Mouse (Mus musculus): ENCODE results near the gene Rassf10. TPM values are rescaled to one million over a fixed set of nuclear protein-coding genes. Genes with fewer than 3 reads are reported as not detected.

The Rassf10 gene
- polyA plus RNA-seq, 1 experiment from 2014 or later = 2.8 TPM

DNA sequence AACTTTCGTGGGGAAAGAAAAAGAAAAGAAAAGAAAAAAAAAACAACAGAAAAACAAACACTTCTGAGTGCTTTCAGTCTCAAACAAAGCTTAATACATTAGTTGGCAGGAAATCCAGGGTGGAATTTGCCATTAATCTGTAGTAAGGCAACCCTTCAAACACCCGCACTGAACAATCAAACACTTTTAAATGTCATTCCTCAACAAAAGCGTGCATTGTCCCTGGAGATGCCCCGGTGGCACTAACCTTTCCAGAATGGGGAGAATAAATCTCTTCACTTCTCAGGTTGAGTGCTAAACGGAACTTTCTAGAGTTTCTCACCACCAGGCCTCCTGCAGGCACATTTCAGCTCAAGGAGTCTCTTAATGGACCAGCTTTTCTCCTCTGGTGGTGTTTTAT lies 29.6 kb downstream of the Rassf10 start:
- no peaks in the 10 kb centered on the region for H3K9me3 ChIP-seq (ENCODE audit: control insufficient read depth, low read length)
- H3K4me3 ChIP-seq (replicated peaks; ENCODE audit: low read depth, low read length) = no peak overlapping the region
- no peaks in the 10 kb centered on the region for H3K36me3 ChIP-seq (ENCODE audit: control insufficient read depth, insufficient read depth, low read length)
- no peak overlapping the region for H3K27ac ChIP-seq (replicated peaks; ENCODE audit: low read depth, low read length)
- no peak overlapping the region for H3K4me2 ChIP-seq (ENCODE audit: low read length)
- DNase-seq = no peak
- H3K9ac ChIP-seq (replicated peaks; ENCODE audit: low read length) = no peak overlapping the region
- H3K27me3 ChIP-seq (ENCODE audit: control insufficient read depth, insufficient read depth, low read length) = no peaks in the 10 kb centered on the region
- whole genome bisulfite sequencing = 41% methylated on average over 5 of the region's 5 CpGs
- H3K4me1 ChIP-seq (ENCODE audit: control insufficient read depth, insufficient read depth, low read length) = no peaks in the 10 kb centered on the region
- no peak for ATAC-seq (ENCODE audit: low FRiP score, low TSS enrichment)

DNA sequence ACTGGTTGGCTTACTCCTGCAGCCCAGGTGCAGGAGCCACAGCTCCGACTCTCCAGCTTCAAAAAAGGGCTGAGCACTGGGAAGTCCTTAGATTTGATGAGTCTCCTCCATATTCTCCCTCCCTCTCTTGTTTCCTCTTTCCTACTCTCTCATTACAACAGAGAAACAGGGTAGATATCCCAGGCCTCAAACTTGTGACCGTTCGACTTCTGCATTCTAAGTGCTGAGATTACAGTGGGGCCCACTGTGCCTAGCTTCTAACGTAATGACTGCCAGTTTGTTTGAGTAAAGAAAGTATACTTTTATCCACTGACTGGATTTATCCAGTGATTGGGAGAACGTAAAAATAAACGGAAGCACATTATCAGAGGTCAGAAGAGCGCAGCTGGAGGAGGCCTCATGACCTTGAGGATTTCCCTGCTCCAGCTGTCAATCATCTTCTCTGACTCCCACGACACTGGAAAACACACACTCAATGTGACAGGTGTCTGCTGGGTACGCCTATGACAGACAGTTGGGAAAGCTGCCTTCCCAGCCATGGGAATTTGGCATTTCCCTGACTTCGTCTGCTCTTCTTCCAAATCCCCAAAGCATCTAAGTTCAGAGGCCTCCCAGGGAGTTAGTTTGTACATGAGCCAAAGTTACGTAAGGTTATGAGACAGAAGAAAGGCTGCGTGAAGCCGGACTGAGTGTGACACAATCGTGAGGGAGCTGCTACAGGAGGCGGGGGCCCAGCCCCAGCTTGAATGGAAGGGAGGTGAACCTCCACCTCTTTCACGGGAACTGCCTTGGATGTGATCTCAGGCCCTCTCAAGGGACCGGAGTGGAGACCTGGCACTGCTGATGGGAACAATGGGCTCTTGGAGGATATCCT lies 31.2 kb downstream of the Rassf10 start:
- Histone ChIP-seq H3K9me3 (ENCODE audit: control insufficient read depth, low read length) (0 out of 2 replicates have a peak, but pooled peaks cover under 1% of the 10 kb centered on the region), H3K4me3 (replicated peaks; ENCODE audit: low read depth, low read length) (no peak overlapping the region), H3K27ac (replicated peaks; ENCODE audit: low read depth, low read length) (no peak overlapping the region), H3K4me1 (ENCODE audit: control insufficient read depth, insufficient read depth, low read length) (no peaks in the 10 kb centered on the region), H3K36me3 (ENCODE audit: control insufficient read depth, insufficient read depth, low read length) (no peaks in the 10 kb centered on the region), H3K27me3 (ENCODE audit: control insufficient read depth, insufficient read depth, low read length) (no peaks in the 10 kb centered on the region), H3K9ac (replicated peaks; ENCODE audit: low read length) (no peak overlapping the region), H3K4me2 (ENCODE audit: low read length) (no peak overlapping the region)
- DNase-seq = no peak
- no peak for ATAC-seq (ENCODE audit: low FRiP score, low TSS enrichment)
- 69% methylated on average over 17 of the region's 17 CpGs for WGBS

DNA sequence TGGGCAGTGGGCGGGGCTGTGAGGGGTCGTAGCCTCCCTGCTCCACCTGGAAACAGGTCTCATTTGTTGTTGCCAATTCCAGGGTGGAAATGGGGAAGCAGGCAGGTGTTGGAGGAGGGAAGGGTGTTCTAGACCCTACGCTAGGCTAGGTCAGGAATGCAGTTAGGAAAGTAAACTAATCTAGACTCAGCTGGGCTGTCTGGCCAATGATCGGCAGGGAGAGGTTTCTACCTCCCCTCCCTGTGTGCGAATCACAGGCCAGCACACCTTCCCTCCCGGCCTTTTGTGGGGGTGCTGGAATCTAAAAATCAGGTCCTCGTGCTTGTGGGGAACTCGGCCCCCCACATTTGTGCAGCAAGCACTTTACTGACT lies 31.8 kb downstream of the Rassf10 start:
- Histone ChIP-seq H3K36me3 (ENCODE audit: control insufficient read depth, insufficient read depth, low read length) (no peaks in the 10 kb centered on the region), H3K27ac (replicated peaks; ENCODE audit: low read depth, low read length) (no peak overlapping the region), H3K4me1 (ENCODE audit: control insufficient read depth, insufficient read depth, low read length) (no peaks in the 10 kb centered on the region), H3K4me2 (ENCODE audit: low read length) (no peak overlapping the region), H3K9me3 (ENCODE audit: control insufficient read depth, low read length) (0 out of 2 replicates have a peak, but pooled peaks cover 2% of the 10 kb centered on the region), H3K9ac (replicated peaks; ENCODE audit: low read length) (no peak overlapping the region), H3K27me3 (ENCODE audit: control insufficient read depth, insufficient read depth, low read length) (no peaks in the 10 kb centered on the region), H3K4me3 (replicated peaks; ENCODE audit: low read depth, low read length) (no peak overlapping the region)
- 76% methylated on average over 8 of the region's 8 CpGs for WGBS
- DNase-seq = no peak
- no peak for ATAC-seq (ENCODE audit: low FRiP score, low TSS enrichment)

DNA sequence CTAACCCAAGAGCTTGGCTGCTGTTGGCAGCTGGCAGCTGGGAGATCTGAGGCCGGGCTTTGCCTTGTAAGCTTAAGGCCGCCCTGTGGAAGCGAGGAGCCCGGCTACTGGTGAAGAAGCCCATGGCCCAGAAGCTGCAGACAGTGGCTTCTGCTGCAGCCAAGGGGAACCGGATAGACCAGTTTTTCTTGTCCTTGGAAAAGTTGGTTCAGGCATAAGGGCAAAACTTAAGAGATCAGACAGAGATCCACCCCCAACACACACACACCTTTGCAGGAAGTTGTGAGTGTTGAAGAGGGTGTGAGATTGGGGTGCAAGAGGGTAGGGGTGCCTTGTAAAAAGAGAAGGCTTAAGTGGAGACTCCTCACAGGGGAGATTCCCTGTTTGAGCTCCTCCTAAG lies 39.2 kb downstream of the Rassf10 start:
- H3K4me3 ChIP-seq (replicated peaks; ENCODE audit: low read depth, low read length) = no peak overlapping the region
- no peaks in the 10 kb centered on the region for H3K27me3 ChIP-seq (ENCODE audit: control insufficient read depth, insufficient read depth, low read length)
- 84% methylated on average over 5 of the region's 5 CpGs for WGBS
- no peak overlapping the region for H3K9ac ChIP-seq (replicated peaks; ENCODE audit: low read length)
- DNase-seq (no peak), ATAC-seq (ENCODE audit: low FRiP score, low TSS enrichment) (no peak)
- H3K4me1 ChIP-seq (ENCODE audit: control insufficient read depth, insufficient read depth, low read length) = no peaks in the 10 kb centered on the region
- no peak overlapping the region for H3K4me2 ChIP-seq (ENCODE audit: low read length)
- H3K36me3 ChIP-seq (ENCODE audit: control insufficient read depth, insufficient read depth, low read length) = no peaks in the 10 kb centered on the region
- H3K9me3 ChIP-seq (ENCODE audit: control insufficient read depth, low read length) = 0 out of 2 replicates have a peak, but pooled peaks cover 2% of the 10 kb centered on the region
- no peak overlapping the region for H3K27ac ChIP-seq (replicated peaks; ENCODE audit: low read depth, low read length)

DNA sequence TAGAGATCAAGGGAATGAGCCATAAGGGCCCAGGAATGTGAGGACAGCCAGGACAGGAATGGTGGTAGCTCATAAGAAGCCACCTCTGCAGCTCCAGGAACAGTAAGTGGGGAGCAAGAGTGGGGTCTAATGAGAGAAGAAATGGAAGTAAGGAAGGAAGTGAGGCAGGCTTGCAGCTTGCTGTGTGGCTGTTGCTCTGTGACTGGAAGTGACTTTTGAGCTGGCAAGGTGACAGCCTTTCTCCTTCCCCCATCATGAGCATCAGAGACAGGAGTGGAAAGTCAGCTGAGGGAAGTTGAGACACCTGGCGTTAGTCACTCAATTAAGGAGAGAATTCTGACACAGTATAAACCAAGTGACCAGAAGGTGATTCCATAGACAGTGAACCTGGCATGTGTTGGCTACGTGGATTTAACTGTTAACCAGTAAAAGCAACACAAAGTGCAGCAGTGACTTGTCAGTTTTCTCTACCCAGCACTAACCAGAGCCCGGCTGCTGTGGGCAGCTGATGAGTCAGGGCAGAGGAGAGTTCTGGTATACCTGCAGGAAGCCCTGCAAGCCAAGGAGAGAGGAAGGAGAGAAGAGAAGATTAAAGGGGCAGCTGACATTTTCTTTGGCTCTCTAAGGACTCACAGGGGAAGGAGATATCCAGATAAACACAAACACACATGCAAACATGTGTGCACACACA lies 49.9 kb downstream of the Rassf10 start:
- Histone ChIP-seq H3K27me3 (ENCODE audit: control insufficient read depth, insufficient read depth, low read length) (no peaks in the 10 kb centered on the region), H3K9ac (replicated peaks; ENCODE audit: low read length) (no peak overlapping the region), H3K4me2 (ENCODE audit: low read length) (no peak overlapping the region), H3K27ac (replicated peaks; ENCODE audit: low read depth, low read length) (no peak overlapping the region), H3K36me3 (ENCODE audit: control insufficient read depth, insufficient read depth, low read length) (no peaks in the 10 kb centered on the region), H3K9me3 (ENCODE audit: control insufficient read depth, low read length) (no peaks in the 10 kb centered on the region), H3K4me3 (replicated peaks; ENCODE audit: low read depth, low read length) (no peak overlapping the region), H3K4me1 (ENCODE audit: control insufficient read depth, insufficient read depth, low read length) (no peaks in the 10 kb centered on the region)
- ATAC-seq (ENCODE audit: low FRiP score, low TSS enrichment) = no peak
- 86% methylated on average over 3 of the region's 3 CpGs for WGBS
- DNase-seq = no peak

DNA sequence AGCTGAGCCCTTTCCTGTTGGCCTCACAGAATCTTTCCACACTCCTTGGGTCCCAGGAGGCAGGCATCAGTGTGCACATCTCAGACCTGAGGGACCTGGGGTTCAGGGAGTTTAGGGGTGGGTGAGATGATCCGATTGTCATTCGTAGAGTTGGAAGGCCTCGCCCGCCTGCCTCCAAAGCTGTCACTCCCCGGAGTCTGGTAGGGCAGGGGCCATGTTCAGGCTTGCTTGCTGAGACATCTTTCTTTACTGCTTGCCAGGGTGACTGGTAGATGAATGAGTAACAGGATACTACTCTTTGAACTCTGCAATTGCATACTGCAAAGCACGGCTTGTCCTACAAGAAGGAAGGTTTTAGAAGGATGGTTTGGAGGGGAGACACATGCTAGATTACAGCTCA lies 52.0 kb downstream of the Rassf10 start:
- no peaks in the 10 kb centered on the region for H3K4me1 ChIP-seq (ENCODE audit: control insufficient read depth, insufficient read depth, low read length)
- 91% methylated on average over 6 of the region's 6 CpGs for WGBS
- H3K27ac ChIP-seq (replicated peaks; ENCODE audit: low read depth, low read length) = no peak overlapping the region

More for the DNA sequence above, 52.0 kb downstream of the Rassf10 start:
- H3K27me3 ChIP-seq (ENCODE audit: control insufficient read depth, insufficient read depth, low read length) = no peaks in the 10 kb centered on the region
- no peak for ATAC-seq (ENCODE audit: low FRiP score, low TSS enrichment)
- no peaks in the 10 kb centered on the region for H3K36me3 ChIP-seq (ENCODE audit: control insufficient read depth, insufficient read depth, low read length)
- H3K4me2 ChIP-seq (ENCODE audit: low read length) = no peak overlapping the region
- no peak overlapping the region for H3K9ac ChIP-seq (replicated peaks; ENCODE audit: low read length)
- no peaks in the 10 kb centered on the region for H3K9me3 ChIP-seq (ENCODE audit: control insufficient read depth, low read length)
- DNase-seq = no peak
- H3K4me3 ChIP-seq (replicated peaks; ENCODE audit: low read depth, low read length) = no peak overlapping the region
